Mouse (Mus musculus) monocyte, adult 5-6 weeks (primary cell): ENCODE measurements around the gene 7420426K07Rik. TPM values are rescaled to one million over a fixed set of nuclear protein-coding genes. Genes with fewer than 3 reads are reported as not detected.

ENCODE experiments used
- ATAC-seq: fragments of 153-309, 156-312 bp; replicated peaks from 2 replicates; pipeline ENCODE4 v1.8.0; 2017; ENCODE audit warnings: mild to moderate bottlenecking; ENCODE audit not compliant: low TSS enrichment, insufficient number of reproducible peaks, severe bottlenecking, poor library complexity, low FRiP score
- total RNA-seq: library from RNA; stranded (forward); fragments of 200-1000, 200-491, 200-594 nt; gene quantifications from 3 replicates; pipeline ENCODE4 v1.2.3, GENCODE M21; 2017

Gene 7420426K07Rik
- total RNA-seq, result not detected in 3 replicates

GRCm38 (mm10) chr9:98902819-98903218, at the start of gene 7420426K07Rik:
7420426K07Rik (plus strand) TSS chr9:98903119.
- no peak for ATAC-seq

- no peak for ATAC-seq
Observed at GRCm38 (mm10) chr9:98856210-98856609, 46.7 kb upstream of the 7420426K07Rik start, which contains the start of gene Prr23a2. Prr23a2 (plus strand) TSS chr9:98856494.

GRCm38 (mm10) chr9:98863463-98863862, 39.5 kb upstream of the 7420426K07Rik start:
- no peak for ATAC-seq

DNA sequence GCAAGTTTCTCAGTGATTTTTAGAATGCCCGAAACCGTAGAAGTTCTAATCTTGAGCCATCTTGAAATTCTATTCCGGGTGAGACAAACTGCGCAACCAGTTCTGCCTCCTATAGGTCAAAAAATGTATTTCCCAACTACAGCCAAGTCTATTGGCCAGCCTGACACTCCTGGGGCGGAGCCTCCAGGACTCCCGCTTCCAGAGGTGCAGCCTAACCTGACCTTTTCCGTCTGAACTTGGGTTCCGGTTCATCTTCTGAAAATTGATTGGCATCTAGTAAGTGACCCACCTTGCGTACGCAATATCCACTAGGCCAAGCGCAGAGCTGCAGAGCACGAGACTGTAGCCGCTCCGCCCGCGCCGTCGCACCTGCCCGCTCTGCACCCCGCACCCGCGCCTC, 38.3 kb upstream of the 7420426K07Rik start, which contains the start of gene Prr23a3:
Gene Prr23a3, plus strand, starts transcription at position 197 of the 400 bp plus-strand sequence.
- ATAC-seq, result no peak

- ATAC-seq, result no peak
Observed at GRCm38 (mm10) chr9:98901486-98901885, 1.4 kb upstream of the 7420426K07Rik start.

DNA sequence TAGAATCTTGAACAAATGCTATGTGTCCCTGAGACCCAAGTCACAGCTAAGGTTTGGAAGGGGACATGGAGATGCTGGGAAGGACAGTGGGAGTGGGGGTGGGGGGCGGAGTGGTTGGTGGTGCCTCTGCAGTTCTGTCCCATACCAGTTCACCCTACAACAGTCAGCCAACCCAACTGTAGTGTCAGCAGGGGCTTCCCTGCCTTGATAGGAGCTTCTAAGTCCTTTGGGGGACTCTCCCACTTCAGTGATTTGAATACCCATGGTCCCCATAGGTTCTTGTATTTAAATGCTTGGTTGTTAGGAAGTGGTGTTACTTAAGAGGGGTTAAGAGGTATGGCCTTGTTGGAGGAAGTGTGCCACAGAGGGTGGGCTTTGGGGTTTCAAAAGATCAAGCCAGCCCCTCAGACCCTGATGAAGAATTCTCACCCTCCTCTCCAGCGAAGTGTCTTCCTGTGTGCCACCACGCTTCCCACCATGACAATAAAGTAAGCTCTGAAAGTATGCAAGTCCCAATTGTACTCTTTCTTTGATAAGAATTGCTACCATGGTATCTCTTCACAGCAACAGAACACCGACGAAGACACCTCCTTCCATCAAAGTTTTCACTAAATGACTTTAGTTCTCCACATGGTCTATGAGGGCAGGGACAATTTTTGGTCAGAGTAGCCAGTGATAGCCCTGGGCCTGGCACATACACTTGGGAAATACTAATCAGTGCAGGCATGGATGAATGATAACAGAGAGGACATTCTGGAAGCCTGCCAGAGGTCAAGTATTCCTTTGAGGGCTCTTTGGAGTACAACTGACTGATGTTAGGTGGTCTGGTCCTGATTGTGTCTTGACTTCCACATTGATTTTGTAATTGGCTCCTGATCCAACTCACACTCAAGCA, 18.0 kb downstream of the 7420426K07Rik start:
- ATAC-seq, result no peak

DNA sequence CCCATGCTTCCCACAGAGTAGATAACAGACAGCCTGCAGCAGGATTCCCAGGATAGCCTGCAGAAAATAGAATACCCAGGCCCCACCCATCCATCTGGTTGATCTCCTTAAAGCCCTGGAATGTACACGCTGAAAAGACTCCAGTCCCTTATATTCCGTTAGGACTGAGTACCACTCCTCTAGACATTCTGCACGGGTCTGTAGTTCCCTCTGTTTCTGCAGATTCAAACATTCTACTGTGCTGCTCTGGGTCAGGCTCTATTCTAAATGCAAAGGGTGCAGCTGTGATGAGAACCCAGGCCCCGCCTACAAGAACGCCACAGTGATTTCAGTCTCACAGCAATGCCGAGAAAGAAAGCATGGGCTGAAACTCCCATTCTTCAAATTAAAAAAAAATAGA, 20.2 kb downstream of the 7420426K07Rik start:
- no peak for ATAC-seq

DNA sequence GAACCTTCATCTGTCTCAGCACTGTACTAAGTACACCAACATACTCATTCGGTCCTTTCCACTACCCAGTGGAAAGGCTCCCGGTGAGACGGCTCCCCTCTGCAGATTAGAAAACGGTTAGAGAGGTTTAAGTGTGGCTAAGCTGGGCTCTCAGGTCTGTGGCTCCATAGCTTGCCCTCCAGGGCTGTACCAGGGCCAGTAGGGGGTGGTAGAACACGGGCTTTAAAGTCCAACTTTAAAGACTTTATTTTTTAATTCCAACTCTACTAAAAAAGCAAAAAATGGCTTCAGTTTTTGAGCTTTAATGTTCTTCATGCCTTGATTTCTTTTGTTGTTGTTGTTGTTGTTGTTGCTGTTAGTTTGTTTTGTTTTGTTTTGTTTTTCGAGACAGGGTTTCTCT, 21.3 kb downstream of the 7420426K07Rik start:
- ATAC-seq, result no peak

GRCm38 (mm10) chr9:98929496-98929895, 26.6 kb downstream of the 7420426K07Rik start:
- no peak for ATAC-seq

- no peak for ATAC-seq
Observed at GRCm38 (mm10) chr9:98932931-98933330, 30.0 kb downstream of the 7420426K07Rik start.

GRCm38 (mm10) chr9:98935190-98935909, 32.4 kb downstream of the 7420426K07Rik start:
- no peak for ATAC-seq

- no peak for ATAC-seq
Observed at GRCm38 (mm10) chr9:98939290-98939689, 36.4 kb downstream of the 7420426K07Rik start.

- ATAC-seq, result no peak
Observed at GRCm38 (mm10) chr9:98952171-98953050, 49.5 kb downstream of the 7420426K07Rik start.

DNA sequence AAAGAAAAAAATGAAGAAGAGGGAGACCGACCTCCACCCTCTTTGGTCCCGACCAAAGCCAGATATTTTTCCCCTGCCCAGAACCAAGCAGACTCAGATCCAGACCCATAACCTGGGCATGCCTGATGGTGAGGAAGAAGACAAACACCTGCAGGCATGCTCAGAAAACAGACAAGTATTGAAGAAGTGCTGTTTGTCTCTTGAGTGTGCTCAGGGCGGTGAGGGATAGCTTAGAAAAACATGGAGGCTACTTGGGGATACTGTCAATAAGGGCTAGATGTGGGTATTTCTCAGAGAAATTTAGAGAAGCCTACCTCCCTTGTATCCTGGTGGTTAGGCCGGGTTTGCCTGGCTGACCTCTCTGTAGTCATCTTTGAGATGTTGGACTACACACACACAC, 50.4 kb downstream of the 7420426K07Rik start:
- ATAC-seq, result no peak

DNA sequence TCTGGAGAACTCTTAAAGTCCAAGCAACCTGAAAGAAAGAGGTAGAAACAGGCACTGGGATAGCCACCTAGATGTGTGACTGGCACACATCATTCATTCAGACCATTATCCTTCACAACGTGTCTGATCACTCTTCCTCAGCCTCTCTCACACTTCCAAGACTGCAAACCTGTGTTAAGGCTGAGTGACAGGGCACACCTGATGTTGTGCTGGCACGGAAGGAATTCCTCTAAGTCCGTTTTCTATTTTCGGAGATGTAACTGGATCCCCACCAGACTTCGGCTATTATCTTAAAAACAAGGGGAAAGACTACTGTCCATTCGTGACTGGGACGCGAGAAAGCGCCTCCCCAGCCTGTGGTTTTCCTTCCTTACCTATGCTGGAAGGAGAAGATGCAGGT, 50.9 kb downstream of the 7420426K07Rik start:
- ATAC-seq, result no peak
